In the genomic region with DNA sequence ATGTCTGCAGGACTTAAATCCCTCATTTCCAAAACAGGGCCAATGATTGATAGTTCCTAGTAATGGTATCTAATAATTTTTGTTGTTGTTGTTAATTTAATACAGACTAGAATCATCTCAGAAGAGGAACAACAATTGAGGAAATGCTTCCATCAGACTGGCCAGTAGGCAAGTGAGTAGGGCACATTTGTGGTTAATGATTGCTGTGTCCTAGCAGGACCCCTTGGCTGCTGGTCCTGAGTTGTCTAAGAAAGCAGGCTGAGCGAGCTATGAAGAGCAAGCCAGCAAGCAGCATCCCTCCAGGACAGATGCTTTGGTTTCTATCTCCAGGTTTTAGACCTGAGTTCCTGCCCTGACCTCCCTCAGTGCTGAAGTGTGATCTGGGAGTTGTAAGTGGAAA, we compare ENCODE assay signal across 26 mouse cellular contexts.
"Had no signal": no experiment of that assay in that cellular context is flagged by ENCODE, and none has a peak within 500 bp of the region (broad histone marks: within the 10 kb centered on the region; RNA-seq: fewer than 3 reads in every experiment).

No protein-coding gene starts in this region.

- H3K9ac ChIP-seq: heart, embryonic 13.5 days; heart, embryonic 15.5 days; hindbrain, embryonic 12.5 days; hindbrain, embryonic 14.5 days; intestine, embryonic 15.5 days; limb, embryonic 12.5 days; liver, embryonic 13.5 days had no signal

- ATAC-seq: hindbrain, embryonic 16.5 days; inflammation-experienced regulatory T-cells, adult 6 months; intestine, embryonic 15.5 days; intestine, postnatal 0 days had no signal

- H3K4me3 ChIP-seq: heart, adult 2 months; heart, embryonic 13.5 days; heart, embryonic 15.5 days; hindbrain, embryonic 10.5 days; hindbrain, embryonic 12.5 days; intestine, embryonic 15.5 days; layer of hippocampus, adult 2 months; left cerebral cortex, adult 2 months; limb, embryonic 10.5 days; limb, embryonic 12.5 days; liver, embryonic 13.5 days had no signal

- H3K36me3 ChIP-seq: heart, embryonic 13.5 days; heart, embryonic 15.5 days; hindbrain, embryonic 10.5 days; hindbrain, embryonic 12.5 days; intestine, embryonic 15.5 days; limb, embryonic 10.5 days; limb, embryonic 12.5 days; liver, embryonic 13.5 days had no signal

- DNase-seq: gastrocnemius, postnatal 14 days; gastrocnemius, postnatal 36 days; heart, adult 2 months; heart, postnatal 14 days; heart, postnatal 36 days; kidney, adult 18-20 months; kidney, adult 8-10 months; kidney, postnatal 25 days; kidney, postnatal 4 days; liver; liver, embryonic 13.5 days had no signal

- H3K27ac ChIP-seq: heart, adult 2 months; heart, embryonic 13.5 days; heart, embryonic 15.5 days; hindbrain, embryonic 10.5 days; hindbrain, embryonic 12.5 days; hindbrain, embryonic 14.5 days; intestine, embryonic 15.5 days; layer of hippocampus, adult 2 months; left cerebral cortex, adult 2 months; limb, embryonic 10.5 days; limb, embryonic 12.5 days; liver, embryonic 13.5 days had no signal

- H3K27me3 ChIP-seq: hindbrain, embryonic 12.5 days; intestine, embryonic 15.5 days; liver, embryonic 13.5 days had no signal

- H3K4me1 ChIP-seq: hindbrain, embryonic 12.5 days; intestine, embryonic 15.5 days; liver, embryonic 13.5 days had no signal

- H3K9me3 ChIP-seq: heart, embryonic 13.5 days; heart, embryonic 15.5 days; hindbrain, embryonic 10.5 days; hindbrain, embryonic 12.5 days; intestine, embryonic 15.5 days; limb, embryonic 10.5 days; limb, embryonic 12.5 days; liver, embryonic 13.5 days had no signal

- H3K4me2 ChIP-seq: heart, embryonic 11.5 days; heart, embryonic 13.5 days; heart, embryonic 15.5 days; hindbrain, embryonic 12.5 days; hindbrain, embryonic 14.5 days; intestine, embryonic 15.5 days; limb, embryonic 12.5 days; liver, embryonic 11.5 days; liver, embryonic 13.5 days had no signal
